Mouse (Mus musculus) liver, embryonic 14.5 days (tissue): ENCODE results near the gene Ubap2.

Experiments
- CTCF ChIP-seq: IDR thresholded peaks from 2 replicates; pipeline ENCODE4 v1.5.1; 2016; ENCODE audit warnings: antibody characterized with exemption, low read depth, control low read depth
- EP300 ChIP-seq: IDR thresholded peaks from 2 replicates; pipeline ENCODE4 v1.6.1; 2016; ENCODE audit warnings: antibody characterized with exemption, low read depth

DNA sequence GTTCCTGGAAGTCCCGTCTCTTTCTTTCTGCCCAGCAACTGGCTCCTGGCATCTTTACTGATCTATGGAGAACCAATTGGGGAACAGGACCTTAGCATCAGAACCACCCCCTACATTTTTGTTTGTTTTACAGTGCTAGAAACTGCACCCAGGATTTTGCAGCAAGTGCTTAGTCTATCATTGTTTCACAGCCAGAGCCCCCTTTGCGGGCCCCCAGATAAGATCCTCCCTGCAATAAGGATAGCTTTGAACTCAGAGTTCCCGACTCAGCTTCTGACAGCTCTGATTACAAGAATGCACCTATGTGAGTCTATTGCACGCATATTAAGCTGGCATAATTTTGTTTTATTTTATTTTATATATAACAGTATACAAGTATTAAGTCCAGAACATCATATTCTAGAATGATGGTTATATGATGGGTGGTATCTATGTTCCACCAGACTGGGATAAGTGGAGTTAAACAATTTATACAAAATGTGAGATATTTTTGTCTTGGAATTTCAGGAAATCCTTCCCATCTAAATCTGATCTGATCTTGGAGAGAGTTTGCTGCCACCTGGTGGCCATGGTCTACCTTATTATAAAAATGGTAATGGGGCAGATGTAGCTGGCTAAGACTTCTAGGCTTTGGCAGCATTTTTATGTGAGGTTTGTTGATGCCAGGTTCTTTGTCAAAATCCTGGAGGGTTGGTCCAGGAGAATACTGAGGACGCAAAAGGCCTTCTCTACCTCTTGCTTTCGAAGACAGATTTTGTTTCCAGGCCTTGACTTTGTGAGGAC, 109.1 kb downstream of the Ubap2 start:
- TF ChIP-seq EP300, result peak; percentile 65
- TF ChIP-seq CTCF, result peak; percentile 69
